Comparison of ENCODE assay signal across 28 mouse cellular contexts in the genomic region with DNA sequence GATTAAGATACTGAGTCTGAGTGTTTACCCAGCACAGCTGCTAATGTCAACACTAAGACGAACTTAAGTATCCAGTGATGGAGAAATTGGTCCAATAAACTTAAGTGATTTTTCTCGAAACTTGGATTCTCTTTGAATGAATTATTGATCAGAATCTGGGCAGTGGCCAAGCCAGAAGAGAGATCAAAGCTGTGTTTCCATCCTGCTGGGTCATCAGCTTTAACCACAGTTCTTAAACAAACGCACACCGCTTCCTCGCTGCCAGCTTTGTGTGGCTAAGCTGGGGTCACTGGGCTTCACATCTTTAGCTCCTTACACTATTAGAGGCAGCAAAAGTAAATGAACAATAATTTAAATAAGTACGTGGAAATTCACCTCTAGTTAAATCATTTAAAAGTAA.
"Had no signal": no experiment of that assay in that cellular context is flagged by ENCODE, and none has a peak within 500 bp of the region (broad histone marks: within the 10 kb centered on the region; RNA-seq: fewer than 3 reads in every experiment).

No protein-coding gene starts in this region.

- H3K4me3 ChIP-seq: embryonic facial prominence, embryonic 10.5 days; embryonic facial prominence, embryonic 12.5 days; embryonic facial prominence, embryonic 13.5 days; embryonic facial prominence, embryonic 15.5 days; erythroblast, embryonic 14.5 days; forebrain, embryonic 10.5 days; forebrain, embryonic 12.5 days; forebrain, embryonic 13.5 days; forebrain, embryonic 15.5 days; gastrocnemius, adult 2 months had no signal

- H3K27me3 ChIP-seq: embryonic facial prominence, embryonic 12.5 days; embryonic facial prominence, embryonic 13.5 days; embryonic facial prominence, embryonic 15.5 days; forebrain, embryonic 12.5 days; forebrain, embryonic 13.5 days; forebrain, embryonic 15.5 days had no signal

- ATAC-seq: forebrain, embryonic 13.5 days; forebrain, embryonic 14.5 days; forebrain, embryonic 15.5 days; forebrain, embryonic 16.5 days; forebrain, postnatal 0 days had no signal

- H3K4me2 ChIP-seq: embryonic facial prominence, embryonic 12.5 days; embryonic facial prominence, embryonic 13.5 days; embryonic facial prominence, embryonic 15.5 days; forebrain, embryonic 12.5 days; forebrain, embryonic 13.5 days; forebrain, embryonic 15.5 days had no signal

- H3K4me1 ChIP-seq: embryonic facial prominence, embryonic 10.5 days; embryonic facial prominence, embryonic 12.5 days; embryonic facial prominence, embryonic 13.5 days; embryonic facial prominence, embryonic 15.5 days; forebrain, embryonic 12.5 days; forebrain, embryonic 13.5 days; forebrain, embryonic 15.5 days had no signal

- H3K36me3 ChIP-seq: embryonic facial prominence, embryonic 10.5 days; embryonic facial prominence, embryonic 12.5 days; embryonic facial prominence, embryonic 13.5 days; embryonic facial prominence, embryonic 15.5 days; forebrain, embryonic 10.5 days; forebrain, embryonic 12.5 days; forebrain, embryonic 15.5 days had no signal

- H3K9ac ChIP-seq: embryonic facial prominence, embryonic 12.5 days; embryonic facial prominence, embryonic 13.5 days; embryonic facial prominence, embryonic 15.5 days; forebrain, embryonic 12.5 days; forebrain, embryonic 13.5 days; forebrain, embryonic 15.5 days; forebrain, postnatal 0 days had no signal

- H3K9me3 ChIP-seq: embryonic facial prominence, embryonic 10.5 days; embryonic facial prominence, embryonic 12.5 days; embryonic facial prominence, embryonic 13.5 days; embryonic facial prominence, embryonic 15.5 days; forebrain, embryonic 10.5 days; forebrain, embryonic 12.5 days; forebrain, embryonic 13.5 days; forebrain, embryonic 15.5 days had no signal

- H3K27ac ChIP-seq: embryonic facial prominence, embryonic 10.5 days; embryonic facial prominence, embryonic 12.5 days; embryonic facial prominence, embryonic 13.5 days; embryonic facial prominence, embryonic 15.5 days; forebrain, embryonic 10.5 days; forebrain, embryonic 12.5 days; forebrain, embryonic 13.5 days; forebrain, embryonic 15.5 days; gastrocnemius, adult 2 months had no signal

- DNase-seq: cerebellum, adult 2 months; cerebellum, adult 8-10 months; cerebellum, adult 9-10 months; cerebellum, adult 9-11 months; cerebellum, postnatal 10 days; cerebellum, postnatal 14 days; cerebellum, postnatal 25 days; cerebellum, postnatal 36 days; embryo, embryonic 11 days; forebrain, postnatal 0 days; gastrocnemius, adult 2 months; gastrocnemius, postnatal 10 days; gastrocnemius, postnatal 14 days; gastrocnemius, postnatal 25 days; gastrocnemius, postnatal 36 days; heart, adult 11 months; heart, adult 18-20 months had no signal
